Mouse (Mus musculus): Measurements from ENCODE around the gene Nudt16l1. TPM values are rescaled to one million over a fixed set of nuclear protein-coding genes. Genes with fewer than 3 reads are reported as not detected.

Gene Nudt16l1
- polyA plus RNA-seq, 1 experiment: 70.3 TPM

DNA sequence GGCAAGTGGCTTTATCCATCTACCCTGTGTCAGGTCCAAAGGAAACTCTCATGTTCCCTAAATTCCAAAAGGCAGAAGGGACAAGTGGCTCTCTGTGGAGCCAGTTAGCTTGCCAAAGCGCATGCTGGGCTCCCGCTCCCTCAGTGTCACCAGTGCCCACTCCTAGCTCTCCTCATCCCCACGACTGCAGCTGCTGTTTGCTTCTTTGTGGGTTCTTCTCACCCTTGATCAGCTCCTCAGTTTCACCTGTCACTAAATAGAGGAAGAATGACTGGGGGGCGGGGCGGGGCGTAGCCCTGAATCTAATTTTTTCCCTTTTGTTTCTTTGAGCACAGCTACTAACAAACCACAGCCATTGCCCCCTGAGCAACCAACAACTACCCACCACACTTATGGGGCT, 39.7 kb upstream of the Nudt16l1 start:
- TF ChIP-seq CTCF (IDR thresholded peaks at IDR 0.05; ENCODE audit: extremely low read depth, insufficient read depth, insufficient read length, insufficient replicate concordance) (no peak), POLR2A (IDR thresholded peaks at IDR 0.05; ENCODE audit: low read depth, low read length) (no peak)
- H3K36me3 ChIP-seq (ENCODE audit: control insufficient read depth, insufficient read depth, low read length): no peaks in the 10 kb centered on the region
- peak overlapping the region; percentile 85 for H3K27ac ChIP-seq (ENCODE audit: insufficient read depth, low read length)
- WGBS: 23% methylated on average over 6 of the region's 6 CpGs
- peak; percentile 50 to 65 for DNase-seq (ENCODE audit: low read depth in 1 of 2, low spot score in 2 of 2)
- H3K4me3 ChIP-seq (ENCODE audit: extremely low read depth, insufficient read depth, insufficient read length): no peak overlapping the region
- H3K27me3 ChIP-seq (ENCODE audit: control insufficient read depth, insufficient read depth, low read length): no peaks in the 10 kb centered on the region
- peaks cover 26% of the 10 kb centered on the region for H3K4me1 ChIP-seq (ENCODE audit: control insufficient read depth, insufficient read depth, insufficient read length)

DNA sequence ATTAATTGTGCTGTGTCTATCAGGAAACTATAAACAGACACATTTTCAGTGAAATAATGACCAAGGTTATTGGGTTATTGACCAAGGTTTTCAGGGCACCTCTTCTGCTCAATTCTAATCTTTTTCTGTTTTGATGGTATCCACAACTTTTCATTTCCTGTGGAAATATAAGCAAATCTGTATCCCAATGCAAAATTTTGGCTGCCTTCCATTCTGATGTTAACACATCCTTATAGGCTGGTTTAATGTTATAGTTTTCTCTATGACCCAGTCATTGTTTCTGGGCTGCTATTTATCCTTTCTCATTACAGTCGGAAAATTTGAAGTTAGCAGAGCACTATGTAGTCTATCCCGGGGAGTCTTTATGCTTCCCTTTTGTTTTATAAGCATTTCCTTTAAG, 38.9 kb upstream of the Nudt16l1 start:
- Histone ChIP-seq H3K4me3 (ENCODE audit: extremely low read depth, insufficient read depth, insufficient read length) (no peak overlapping the region), H3K36me3 (ENCODE audit: control insufficient read depth, insufficient read depth, low read length) (no peaks in the 10 kb centered on the region), H3K27ac (ENCODE audit: insufficient read depth, low read length) (no peak overlapping the region), H3K4me1 (ENCODE audit: control insufficient read depth, insufficient read depth, insufficient read length) (peaks cover 20% of the 10 kb centered on the region), H3K27me3 (ENCODE audit: control insufficient read depth, insufficient read depth, low read length) (no peaks in the 10 kb centered on the region)
- no peak for DNase-seq (ENCODE audit: low read depth in 1 of 2, low spot score in 2 of 2)
- TF ChIP-seq POLR2A (IDR thresholded peaks at IDR 0.05; ENCODE audit: low read depth, low read length) (no peak), CTCF (IDR thresholded peaks at IDR 0.05; ENCODE audit: extremely low read depth, insufficient read depth, insufficient read length, insufficient replicate concordance) (no peak)
- WGBS: 86% methylated on average over 2 of the region's 2 CpGs

DNA sequence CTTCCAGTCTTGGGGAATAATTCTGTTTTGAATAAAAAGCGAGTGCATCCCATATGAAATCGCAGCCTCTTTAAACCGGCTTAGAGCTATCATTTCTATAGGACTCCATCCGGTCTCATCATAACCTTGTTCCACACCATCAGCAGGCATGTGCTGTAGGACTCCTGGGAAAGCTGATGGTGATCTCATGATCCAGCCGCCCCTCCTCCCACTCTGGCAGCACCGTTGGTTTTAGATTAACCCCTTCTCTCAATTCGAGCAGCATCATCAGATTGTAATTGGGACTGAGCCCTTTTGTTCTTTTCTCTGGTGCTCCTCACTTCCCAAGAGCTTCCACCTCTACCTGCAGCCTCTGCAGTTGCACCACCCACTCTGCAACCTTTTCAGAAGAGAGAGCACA, 37.4 kb upstream of the Nudt16l1 start:
- no peak overlapping the region for H3K27ac ChIP-seq (ENCODE audit: insufficient read depth, low read length)
- H3K4me1 ChIP-seq (ENCODE audit: control insufficient read depth, insufficient read depth, insufficient read length): peaks cover 19% of the 10 kb centered on the region
- DNase-seq (ENCODE audit: low read depth in 1 of 2, low spot score in 2 of 2): no peak
- no peak for TF ChIP-seq CTCF (IDR thresholded peaks at IDR 0.05; ENCODE audit: extremely low read depth, insufficient read depth, insufficient read length, insufficient replicate concordance)
- WGBS: 90% methylated on average over 7 of the region's 7 CpGs
- no peaks in the 10 kb centered on the region for H3K27me3 ChIP-seq (ENCODE audit: control insufficient read depth, insufficient read depth, low read length)
- H3K36me3 ChIP-seq (ENCODE audit: control insufficient read depth, insufficient read depth, low read length): no peaks in the 10 kb centered on the region
- no peak overlapping the region for H3K4me3 ChIP-seq (ENCODE audit: extremely low read depth, insufficient read depth, insufficient read length)

DNA sequence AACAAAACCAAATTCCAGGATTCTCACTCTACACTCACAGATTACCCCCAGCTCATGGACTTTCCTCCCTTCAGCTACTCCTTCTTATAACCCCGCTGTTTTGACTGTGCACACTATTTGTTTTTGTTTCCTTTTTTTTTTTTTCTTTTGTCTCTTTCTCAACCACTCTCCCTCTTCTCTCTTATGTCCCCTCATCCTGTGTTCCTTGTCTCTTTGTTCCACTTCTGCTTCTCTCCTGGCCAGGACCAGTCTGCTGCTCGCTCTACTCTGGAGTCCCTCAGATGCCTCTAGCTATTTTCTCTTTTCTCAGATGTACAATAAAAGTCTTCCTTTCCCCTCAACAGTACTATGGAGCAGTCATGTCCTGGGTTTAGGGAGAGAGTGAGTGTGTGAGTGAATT, 36.2 kb upstream of the Nudt16l1 start:
- no peak for DNase-seq (ENCODE audit: low read depth in 1 of 2, low spot score in 2 of 2)
- H3K4me1 ChIP-seq (ENCODE audit: control insufficient read depth, insufficient read depth, insufficient read length): peaks cover 9% of the 10 kb centered on the region
- H3K27me3 ChIP-seq (ENCODE audit: control insufficient read depth, insufficient read depth, low read length): no peaks in the 10 kb centered on the region
- no peak overlapping the region for H3K4me3 ChIP-seq (ENCODE audit: extremely low read depth, insufficient read depth, insufficient read length)
- H3K27ac ChIP-seq (ENCODE audit: insufficient read depth, low read length): no peak overlapping the region
- H3K36me3 ChIP-seq (ENCODE audit: control insufficient read depth, insufficient read depth, low read length): no peaks in the 10 kb centered on the region
- WGBS: 79% methylated on average over 2 of the region's 2 CpGs
- TF ChIP-seq POLR2A (IDR thresholded peaks at IDR 0.05; ENCODE audit: low read depth, low read length) (no peak), CTCF (IDR thresholded peaks at IDR 0.05; ENCODE audit: extremely low read depth, insufficient read depth, insufficient read length, insufficient replicate concordance) (no peak)

- WGBS: 86% methylated on average over 6 of the region's 6 CpGs
- Histone ChIP-seq H3K27ac (ENCODE audit: insufficient read depth, low read length) (no peak overlapping the region), H3K4me3 (ENCODE audit: extremely low read depth, insufficient read depth, insufficient read length) (no peak overlapping the region), H3K27me3 (ENCODE audit: control insufficient read depth, insufficient read depth, low read length) (no peaks in the 10 kb centered on the region), H3K36me3 (ENCODE audit: control insufficient read depth, insufficient read depth, low read length) (no peaks in the 10 kb centered on the region), H3K4me1 (ENCODE audit: control insufficient read depth, insufficient read depth, insufficient read length) (peaks cover 10% of the 10 kb centered on the region; the same call in 1 of the 2 replicates)
- no peak for DNase-seq (ENCODE audit: low read depth in 1 of 2, low spot score in 2 of 2)
- TF ChIP-seq POLR2A (IDR thresholded peaks at IDR 0.05; ENCODE audit: low read depth, low read length) (no peak), CTCF (IDR thresholded peaks at IDR 0.05; ENCODE audit: extremely low read depth, insufficient read depth, insufficient read length, insufficient replicate concordance) (no peak)
Observed at GRCm38 (mm10) chr16:4903491-4904102, 35.0 kb upstream of the Nudt16l1 start.

GRCm38 (mm10) chr16:4904878-4905277, 33.7 kb upstream of the Nudt16l1 start:
- Histone ChIP-seq H3K4me3 (ENCODE audit: extremely low read depth, insufficient read depth, insufficient read length) (no peak overlapping the region), H3K36me3 (ENCODE audit: control insufficient read depth, insufficient read depth, low read length) (peaks cover 1% of the 10 kb centered on the region; the same call in 1 of the 2 replicates), H3K4me1 (ENCODE audit: control insufficient read depth, insufficient read depth, insufficient read length) (peaks cover 8% of the 10 kb centered on the region; the same call in 1 of the 2 replicates), H3K27ac (ENCODE audit: insufficient read depth, low read length) (no peak overlapping the region), H3K27me3 (ENCODE audit: control insufficient read depth, insufficient read depth, low read length) (no peaks in the 10 kb centered on the region)
- WGBS: 92% methylated on average over 3 of the region's 3 CpGs
- no peak for DNase-seq (ENCODE audit: low read depth in 1 of 2, low spot score in 2 of 2)
- no peak for TF ChIP-seq CTCF (IDR thresholded peaks at IDR 0.05; ENCODE audit: extremely low read depth, insufficient read depth, insufficient read length, insufficient replicate concordance)
- no peak for TF ChIP-seq POLR2A (IDR thresholded peaks at IDR 0.05; ENCODE audit: low read depth, low read length)

DNA sequence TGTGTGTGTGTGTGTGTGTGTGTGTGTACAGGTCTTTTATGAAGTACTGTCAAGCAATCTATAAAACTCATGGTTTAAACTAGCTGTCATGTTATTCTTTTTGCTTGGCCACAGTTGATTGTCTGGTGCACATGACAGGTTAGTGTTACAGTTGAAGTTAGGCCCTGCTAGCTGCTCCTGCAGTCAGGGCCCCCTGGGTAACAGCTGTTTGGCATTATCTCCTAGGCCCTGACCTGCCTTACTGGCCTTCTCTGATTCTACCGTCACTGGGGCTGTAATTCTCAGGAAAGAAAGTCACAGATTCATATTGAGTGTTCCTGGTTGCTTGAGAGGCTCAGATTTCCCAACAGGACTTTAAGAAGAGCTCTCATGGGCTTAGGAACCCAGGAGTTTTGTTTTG, 33.0 kb upstream of the Nudt16l1 start:
- WGBS: 82% methylated on average over 1 of the region's 1 CpGs
- H3K27me3 ChIP-seq (ENCODE audit: control insufficient read depth, insufficient read depth, low read length): no peaks in the 10 kb centered on the region
- H3K27ac ChIP-seq (ENCODE audit: insufficient read depth, low read length): no peak overlapping the region
- TF ChIP-seq CTCF (IDR thresholded peaks at IDR 0.05; ENCODE audit: extremely low read depth, insufficient read depth, insufficient read length, insufficient replicate concordance): no peak
- peaks cover 8% of the 10 kb centered on the region; the same call in 1 of the 2 replicates for H3K4me1 ChIP-seq (ENCODE audit: control insufficient read depth, insufficient read depth, insufficient read length)
- H3K4me3 ChIP-seq (ENCODE audit: extremely low read depth, insufficient read depth, insufficient read length): no peak overlapping the region
- DNase-seq (ENCODE audit: low read depth in 1 of 2, low spot score in 2 of 2): no peak
- H3K36me3 ChIP-seq (ENCODE audit: control insufficient read depth, insufficient read depth, low read length): peaks cover 3% of the 10 kb centered on the region; the same call in 1 of the 2 replicates

All from spleen, adult 2 months (tissue).